Mouse (Mus musculus): ENCODE measurements around the gene Usp47. TPM values are rescaled to one million over a fixed set of nuclear protein-coding genes. Genes with fewer than 3 reads are reported as not detected.

Gene Usp47
- 103 TPM for polyA plus RNA-seq (2014; fragmentation: Illumina TruSeq; extraction: RNeasy Lipid Tissue Mini Kit (QIAGEN cat#74804); ENCODE audit: low replicate concordance)

GRCm38 (mm10) chr7:112023150-112023600, at the start of gene Usp47:
Usp47 (plus strand) TSS chr7:112023504.

GRCm38 (mm10) chr7:112158942-112159341, 135.6 kb downstream of the Usp47 start, which contains the start of gene Dkk3:
Dkk3 (minus strand) TSS chr7:112159057.

Other genes with a start within 250 kb of the Usp47 start
- not detected for gene Galnt18, start 243.5 kb upstream of the Usp47 start, polyA plus RNA-seq (2014; fragmentation: Illumina TruSeq; extraction: RNeasy Lipid Tissue Mini Kit (QIAGEN cat#74804); ENCODE audit: low replicate concordance)
- gene Dkk3, start 135.6 kb downstream of the Usp47 start, polyA plus RNA-seq (2014; fragmentation: Illumina TruSeq; extraction: RNeasy Lipid Tissue Mini Kit (QIAGEN cat#74804); ENCODE audit: low replicate concordance), result 17.5 TPM
- 20.7 TPM for gene Mical2, start 202.4 kb downstream of the Usp47 start, polyA plus RNA-seq (2014; fragmentation: Illumina TruSeq; extraction: RNeasy Lipid Tissue Mini Kit (QIAGEN cat#74804); ENCODE audit: low replicate concordance)

Data from small intestine, adult 10 weeks (tissue).